Mouse (Mus musculus): ENCODE measurements at regions not wholly inside any gene's neighbourhood (a gene's known extent, or its start where the extent isn't known, plus 50 kb on each side); places are given as distances from the start of the nearest gene placed in this dataset.

GRCm38 (mm10) chr2:48317821-48318220, 496.1 kb upstream of the Acvr2a start:
- TF ChIP-seq POLR2A (IDR thresholded peaks at IDR 0.05; ENCODE audit: extremely low read depth, insufficient read depth, low read length), result no peak
- no peak for TF ChIP-seq CTCF (IDR thresholded peaks at IDR 0.05; ENCODE audit: extremely low read depth, insufficient read depth, low read length)

All from cortical plate, adult 2 months (tissue).